In the genomic region with DNA sequence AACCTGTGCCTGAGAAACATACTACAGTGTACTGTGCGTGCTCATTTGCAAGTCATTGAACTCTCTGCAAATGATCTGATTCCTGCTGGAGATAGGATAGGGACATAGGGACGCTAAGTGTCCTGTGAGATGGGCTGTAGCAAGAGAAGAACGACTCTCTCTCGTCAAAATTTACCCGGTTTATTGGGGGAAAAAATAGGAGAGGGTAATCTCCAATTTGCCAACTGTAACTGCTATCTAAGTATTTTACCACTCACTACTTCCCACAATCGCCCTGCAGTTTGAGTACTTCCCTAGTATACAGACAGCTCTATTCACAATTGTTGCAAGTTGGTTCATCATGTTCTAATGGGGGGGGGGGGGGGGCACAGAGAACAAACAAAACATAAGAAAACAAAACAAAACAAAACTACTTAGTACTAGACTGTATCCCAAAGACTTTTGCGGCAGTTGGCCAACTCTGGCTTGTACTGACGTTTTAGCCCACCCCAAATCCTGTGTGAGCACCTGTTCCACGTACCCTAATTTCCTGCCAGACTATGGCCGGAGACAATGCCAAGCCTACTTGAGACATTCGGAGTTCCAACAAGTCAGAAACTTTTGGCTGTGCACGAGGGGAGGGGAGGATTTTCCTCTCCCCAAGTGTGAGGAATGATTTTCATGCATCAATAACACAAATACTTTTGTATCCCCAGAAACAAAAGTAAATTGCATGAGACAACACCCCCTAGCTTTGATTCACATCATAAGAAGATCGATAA, we compare ENCODE assay signal across 8 mouse cellular contexts. TPM values are rescaled to one million over a fixed set of nuclear protein-coding genes. Genes with fewer than 3 reads are reported as not detected.
DNase-seq lines count a peak whose midpoint lies in the region; ATAC-seq lines count a peak whose summit lies in the region.

No protein-coding gene starts in this region.

- H3K4me3 ChIP-seq in neural tube, embryonic 11.5 days (ENCODE audit: low read depth, low read length): 0 out of 2 replicates have a peak overlapping the region, but pooled peaks have one; percentile 70
- peak overlapping the region; percentile 77 for H3K4me3 ChIP-seq in liver, embryonic 15.5 days (replicated peaks)

- WGBS in neural tube, embryonic 11.5 days: 39% methylated on average over 13 of the region's 13 CpGs
- WGBS in liver, embryonic 15.5 days (ENCODE audit: insufficient replicate concordance): 8% methylated on average over 13 of the region's 13 CpGs

- no peaks in the 10 kb centered on the region for H3K9me3 ChIP-seq in neural tube, embryonic 11.5 days (ENCODE audit: control insufficient read depth, low read length)
- no peaks in the 10 kb centered on the region for H3K9me3 ChIP-seq in liver, embryonic 15.5 days (replicated peaks)

- no peak for ATAC-seq in neural tube, embryonic 11.5 days (ENCODE audit: insufficient read depth, low FRiP score, low TSS enrichment)
- no peak for ATAC-seq in liver, embryonic 15.5 days (ENCODE audit: insufficient read depth)

- H3K27me3 ChIP-seq in neural tube, embryonic 11.5 days (ENCODE audit: control insufficient read depth, insufficient read depth, low read length): no peaks in the 10 kb centered on the region
- H3K27me3 ChIP-seq in liver, embryonic 15.5 days: peaks cover 28% of the 10 kb centered on the region

- peak overlapping the region; percentile 73; the same call in 1 of the 2 replicates for H3K4me2 ChIP-seq in neural tube, embryonic 11.5 days (ENCODE audit: low read depth)
- H3K4me2 ChIP-seq in liver, embryonic 15.5 days: peak overlapping the region; percentile 88

- H3K27ac ChIP-seq in neural tube, embryonic 11.5 days (ENCODE audit: low read depth, low read length): no peak overlapping the region
- no peak overlapping the region for H3K27ac ChIP-seq in liver, embryonic 15.5 days (replicated peaks)

- DNase-seq in cerebellum, adult 9-11 months: peak; percentile 10
- no peak for DNase-seq in cerebellum, postnatal 25 days
- DNase-seq in neural tube, embryonic 11.5 days (ENCODE audit: low spot score): no peak
- no peak for DNase-seq in neural tube, embryonic 10.5 days (ENCODE audit: extremely low spot score, low spot score)
- DNase-seq in thymus, postnatal 25 days: peak; percentile 31
- DNase-seq in spleen, adult 18-20 months: no peak
- no peak for DNase-seq in kidney, postnatal 4 days

- no peaks in the 10 kb centered on the region for H3K36me3 ChIP-seq in neural tube, embryonic 11.5 days (ENCODE audit: control insufficient read depth, insufficient read depth, low read length)
- H3K36me3 ChIP-seq in liver, embryonic 15.5 days (replicated peaks): no peaks in the 10 kb centered on the region

- H3K4me1 ChIP-seq in neural tube, embryonic 11.5 days (ENCODE audit: control insufficient read depth, insufficient read depth, low read length): no peaks in the 10 kb centered on the region
- peaks cover 24% of the 10 kb centered on the region; the same call in 1 of the 2 replicates for H3K4me1 ChIP-seq in liver, embryonic 15.5 days (replicated peaks)

- H3K9ac ChIP-seq in neural tube, embryonic 11.5 days (ENCODE audit: low read length): no peak overlapping the region
- no peak overlapping the region for H3K9ac ChIP-seq in liver, embryonic 15.5 days

RNA-seq across cellular contexts. Expression of a gene that starts 2.6 kb away (rescaled TPM):
- polyA plus RNA-seq in neural tube, embryonic 11.5 days (2014; fragmentation: Nextera tagmentation; extraction: Ambion mirVana): 3.4 and 3.7 TPM in 2 replicates
- polyA plus RNA-seq in liver, embryonic 15.5 days (2015; fragmentation: Nextera tagmentation; extraction: Ambion mirVana): 0.40 and 0.45 TPM in 2 replicates

Comparison
In these comparisons a context has a peak if more than half of its experiments do, and no peak if none do; other contexts are left out.
1. DNase-seq: peak in cerebellum, adult 9-11 months (single experiment) and thymus, postnatal 25 days (single experiment); none in cerebellum, postnatal 25 days (0 of 2), neural tube, embryonic 11.5 days (single experiment), neural tube, embryonic 10.5 days (single experiment), spleen, adult 18-20 months (0 of 2) and kidney, postnatal 4 days (0 of 2).